Mouse (Mus musculus) hindbrain, embryonic 11.5 days (tissue): ENCODE data around the gene Srpk2. TPM values are rescaled to one million over a fixed set of nuclear protein-coding genes. Genes with fewer than 3 reads are reported as not detected.
A peak's percentile ranks its signal among the peaks of the same experiment; 100 is the strongest.

ENCODE experiments used
- ATAC-seq: fragments of 200-750 bp; cut with Nextera tagmentation; 2 replicates; pipeline ENCODE4 v1.8.0; 2017; ENCODE audit warnings: mild to moderate bottlenecking, moderate TSS enrichment, moderate library complexity; ENCODE audit not compliant: low FRiP score
- DNase-seq: peaks from one replicate; pipeline ENCODE4 v3.0.0-alpha.2; 2015; ENCODE audit warnings: low spot score
- H3K27ac ChIP-seq: fragments of 300-500 bp; sonication (generic); 2 replicates; pipeline ENCODE4 v1.5.1; 2014; ENCODE audit warnings: mild to moderate bottlenecking, low read depth, low read length
- H3K27me3 ChIP-seq: fragments of 300-500 bp; sonication (generic); 2 replicates; pipeline ENCODE4 v1.6.1; 2014; ENCODE audit warnings: mild to moderate bottlenecking, low read length, moderate library complexity, mixed read lengths; ENCODE audit not compliant: control insufficient read depth, insufficient read depth
- H3K36me3 ChIP-seq: fragments of 300-500 bp; sonication (generic); 2 replicates; pipeline ENCODE4 v1.6.1; 2014; ENCODE audit warnings: mild to moderate bottlenecking, low read length, moderate library complexity, mixed read lengths; ENCODE audit not compliant: control insufficient read depth, insufficient read depth
- H3K4me1 ChIP-seq: fragments of 300-500 bp; sonication (generic); replicated peaks from 2 replicates; pipeline ENCODE4 v1.6.1; 2014; ENCODE audit warnings: low read length, mixed read lengths; ENCODE audit not compliant: control insufficient read depth, insufficient read depth
- H3K4me2 ChIP-seq: fragments of 300-500 bp; sonication (generic); replicated peaks from 2 replicates; pipeline ENCODE4 v1.6.1; 2014; ENCODE audit warnings: mild to moderate bottlenecking, low read depth, low read length
- H3K4me3 ChIP-seq: fragments of 300-500 bp; sonication (generic); 2 replicates; pipeline ENCODE4 v1.5.1; 2014; ENCODE audit warnings: low read depth, low read length
- H3K9ac ChIP-seq: fragments of 300-500 bp; sonication (generic); 2 replicates; pipeline ENCODE4 v1.6.1; 2014; ENCODE audit warnings: low read depth, low read length
- H3K9me3 ChIP-seq: fragments of 300-500 bp; sonication (generic); 2 replicates; pipeline ENCODE4 v1.6.1; 2016; ENCODE audit warnings: low read length; ENCODE audit not compliant: control insufficient read depth
- WGBS: fragments of 180-500 bp; shearing (Covaris S2); extraction: QIAGEN DNeasy Blood & Tissue Kit; methylation state at CpG from one replicate; pipeline ENCODE4 v1.1.7; 2014; 5-methylcytosine and 5-hydroxymethylcytosine counted together
- polyA plus RNA-seq: library from polyadenylated mRNA; unstranded; fragments of >200 nt; fragmentation: Nextera tagmentation; extraction: Ambion mirVana; gene quantifications from 2 replicates; pipeline ENCODE4 v1.2.1, GENCODE M21; 2014

The Srpk2 gene
- polyA plus RNA-seq, 1 experiment from 2014 or later = 69.0 TPM

DNA sequence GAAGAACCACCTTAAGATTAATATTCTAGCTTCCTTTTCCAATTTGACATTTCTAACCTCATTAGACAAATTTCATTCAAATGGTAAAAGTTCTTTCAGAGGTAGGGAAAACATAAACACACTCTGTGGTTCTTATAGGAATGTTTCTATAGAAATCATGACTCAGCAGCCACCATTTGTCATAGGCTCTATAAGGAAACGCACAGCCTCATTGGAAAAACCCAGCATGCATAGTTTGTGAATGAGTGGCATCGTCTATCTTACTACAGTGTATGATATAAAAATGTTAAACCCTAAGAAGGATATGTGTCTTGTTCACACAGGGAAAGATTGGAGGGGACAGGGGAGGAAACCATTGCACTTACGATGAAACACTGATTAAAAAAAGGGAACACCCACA is 178.8 kb downstream of the Srpk2 start:
- no peaks in the 10 kb centered on the region for H3K4me1 ChIP-seq
- H3K9me3 ChIP-seq = no peaks in the 10 kb centered on the region
- no peak overlapping the region for H3K4me2 ChIP-seq
- no peaks in the 10 kb centered on the region for H3K27me3 ChIP-seq
- WGBS = 95% methylated on average over 3 of the region's 3 CpGs
- ATAC-seq (no peak), DNase-seq (no peak)
- no peak overlapping the region for H3K4me3 ChIP-seq
- H3K9ac ChIP-seq = no peak overlapping the region
- H3K36me3 ChIP-seq = peaks cover 13% of the 10 kb centered on the region; the same call in 1 of the 2 replicates
- no peak overlapping the region for H3K27ac ChIP-seq

DNA sequence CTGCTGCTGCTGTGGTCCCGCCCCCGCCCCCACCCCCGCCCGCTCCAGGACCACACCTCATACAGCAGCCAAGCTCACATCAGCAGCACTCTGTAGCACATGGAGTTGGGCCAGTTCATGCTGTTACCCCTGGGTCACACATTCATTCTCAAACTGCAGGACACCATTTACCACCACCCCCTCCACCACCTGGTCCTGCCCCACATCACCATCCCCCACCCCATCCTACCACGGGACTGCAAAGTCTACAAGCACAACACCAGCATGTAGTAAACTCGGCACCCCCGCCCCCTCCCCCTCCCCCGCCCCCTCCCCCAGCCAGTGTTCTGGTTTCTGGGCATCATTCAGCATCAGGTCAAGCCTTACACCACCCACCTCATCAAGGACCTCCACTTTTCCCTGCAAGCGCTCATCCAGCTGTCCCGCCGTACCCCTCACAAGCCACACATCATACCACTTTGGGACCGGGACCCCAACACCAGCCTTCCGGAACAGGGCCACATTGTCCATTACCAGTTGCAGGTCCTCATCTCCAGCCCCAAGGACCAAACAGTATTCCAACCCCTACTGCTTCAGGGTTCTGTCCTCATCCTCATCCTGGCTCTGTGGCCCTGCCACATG is 182.0 kb downstream of the Srpk2 start:
- Histone ChIP-seq H3K27ac (no peak overlapping the region), H3K4me2 (no peak overlapping the region), H3K27me3 (no peaks in the 10 kb centered on the region), H3K4me1 (no peaks in the 10 kb centered on the region), H3K36me3 (peaks cover 23% of the 10 kb centered on the region), H3K9ac (no peak overlapping the region), H3K4me3 (no peak overlapping the region), H3K9me3 (no peaks in the 10 kb centered on the region)
- DNase-seq (no peak), ATAC-seq (peak; percentile 54; the same call in 1 of the 2 replicates)
- WGBS = 81% methylated on average over 13 of the region's 13 CpGs

DNA sequence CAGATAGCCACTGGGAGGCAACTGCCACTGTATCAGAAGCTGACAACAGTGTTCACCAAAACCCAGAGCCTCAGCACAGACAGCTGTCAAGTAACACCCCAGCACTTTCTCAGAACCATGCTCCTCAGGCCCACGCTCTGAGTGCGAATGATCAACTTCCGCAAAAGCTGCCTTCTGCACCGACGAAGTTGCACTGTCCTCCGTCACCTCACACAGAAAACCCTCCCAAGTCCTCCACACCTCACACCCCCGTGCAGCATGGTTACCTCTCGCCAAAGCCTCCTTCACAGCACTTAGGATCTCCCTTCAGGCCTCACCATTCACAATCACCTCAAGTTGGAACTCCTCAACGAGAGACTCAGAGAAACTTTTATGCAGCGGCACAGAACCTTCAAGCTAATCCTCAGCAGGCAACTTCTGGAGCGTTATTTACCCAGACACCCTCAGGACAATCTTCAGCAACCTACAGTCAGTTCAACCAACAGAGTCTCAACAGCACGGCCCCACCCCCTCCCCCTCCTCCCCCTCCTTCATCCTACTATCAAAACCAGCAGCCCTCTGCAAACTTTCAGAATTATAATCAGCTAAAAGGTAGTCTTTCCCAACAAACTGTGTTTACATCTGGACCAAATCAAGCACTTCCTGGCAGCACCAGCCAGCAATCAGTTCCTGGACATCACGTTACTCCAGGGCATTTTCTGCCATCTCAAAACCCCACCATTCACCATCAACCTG is 182.7 kb downstream of the Srpk2 start:
- no peak overlapping the region for H3K27ac ChIP-seq
- no peak overlapping the region for H3K4me2 ChIP-seq
- whole genome bisulfite sequencing = 82% methylated on average over 13 of the region's 13 CpGs
- no peak overlapping the region for H3K9ac ChIP-seq
- H3K27me3 ChIP-seq = no peaks in the 10 kb centered on the region
- H3K9me3 ChIP-seq = no peaks in the 10 kb centered on the region
- ATAC-seq = no peak
- DNase-seq = no peak
- peaks cover 23% of the 10 kb centered on the region for H3K36me3 ChIP-seq
- no peak overlapping the region for H3K4me3 ChIP-seq
- H3K4me1 ChIP-seq = no peaks in the 10 kb centered on the region

DNA sequence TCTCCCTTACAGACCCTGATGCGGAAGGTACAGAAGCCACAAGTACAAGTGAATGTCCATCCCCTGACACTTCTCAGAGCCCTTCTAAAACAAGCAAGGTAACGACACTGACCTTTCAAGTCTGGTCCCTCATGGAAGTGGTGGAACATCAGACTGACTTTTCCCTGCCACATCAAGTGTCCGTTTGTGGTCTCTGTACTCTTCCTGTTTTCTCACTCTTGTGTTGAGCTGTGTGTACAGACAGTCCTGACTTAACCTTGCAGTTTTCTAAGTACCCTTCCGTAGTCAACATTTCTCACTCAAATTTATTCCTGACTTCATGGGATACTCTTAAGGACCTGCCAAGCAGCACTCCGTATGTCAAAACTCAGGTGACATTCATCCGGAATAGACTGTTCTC is 183.7 kb downstream of the Srpk2 start:
- ATAC-seq (no peak), DNase-seq (no peak)
- H3K4me3 ChIP-seq = no peak overlapping the region
- no peak overlapping the region for H3K4me2 ChIP-seq
- H3K36me3 ChIP-seq = peaks cover 23% of the 10 kb centered on the region
- H3K4me1 ChIP-seq = no peaks in the 10 kb centered on the region
- H3K9me3 ChIP-seq = no peaks in the 10 kb centered on the region
- H3K9ac ChIP-seq = no peak overlapping the region
- no peaks in the 10 kb centered on the region for H3K27me3 ChIP-seq
- 96% methylated on average over 6 of the region's 6 CpGs for WGBS
- H3K27ac ChIP-seq = no peak overlapping the region

DNA sequence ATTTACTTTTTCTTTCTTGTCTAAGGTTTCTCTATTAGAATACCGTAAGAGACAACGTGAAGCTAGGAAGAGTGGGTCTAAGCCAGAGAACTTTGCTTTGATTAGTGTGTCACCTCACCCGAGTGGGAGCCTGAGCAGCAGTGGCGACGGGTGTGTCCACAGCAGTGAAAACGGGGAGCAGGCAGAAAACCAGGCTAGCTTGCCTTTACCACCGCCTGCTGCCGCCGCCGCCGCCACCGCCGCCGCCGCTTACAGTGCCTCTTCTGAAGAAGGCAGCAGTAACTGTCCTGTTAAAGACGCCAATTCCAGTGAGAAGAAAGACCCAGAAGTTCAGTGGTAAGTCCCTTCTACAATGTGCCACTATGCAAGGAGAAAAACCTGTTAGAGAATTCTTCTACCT is 185.2 kb downstream of the Srpk2 start:
- H3K4me2 ChIP-seq = no peak overlapping the region
- H3K4me3 ChIP-seq = no peak overlapping the region
- no peak for DNase-seq
- no peaks in the 10 kb centered on the region for H3K27me3 ChIP-seq
- no peak overlapping the region for H3K27ac ChIP-seq
- H3K9ac ChIP-seq = no peak overlapping the region
- ATAC-seq = no peak
- H3K4me1 ChIP-seq = no peaks in the 10 kb centered on the region
- H3K9me3 ChIP-seq = no peaks in the 10 kb centered on the region
- H3K36me3 ChIP-seq = peaks cover 27% of the 10 kb centered on the region
- WGBS = 95% methylated on average over 16 of the region's 16 CpGs

DNA sequence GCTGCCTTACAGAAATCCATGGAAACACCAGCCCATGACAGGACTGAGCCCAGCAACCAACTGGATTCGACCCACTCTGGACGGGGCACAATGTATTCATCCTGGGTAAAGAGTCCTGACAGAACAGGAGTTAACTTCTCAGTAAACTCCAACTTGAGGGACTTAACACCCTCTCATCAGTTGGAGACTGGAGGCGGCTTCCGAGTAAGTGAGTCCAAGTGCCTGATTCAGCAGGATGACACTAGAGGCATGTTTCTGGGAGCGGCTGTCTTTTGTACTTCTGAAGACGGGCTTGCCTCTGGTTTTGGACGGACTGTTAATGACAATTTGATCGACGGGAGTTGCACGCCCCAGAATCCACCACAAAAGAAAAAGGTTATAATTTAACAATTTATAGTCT is 186.5 kb downstream of the Srpk2 start:
- H3K4me1 ChIP-seq = no peaks in the 10 kb centered on the region
- H3K9me3 ChIP-seq = no peaks in the 10 kb centered on the region
- no peak overlapping the region for H3K4me3 ChIP-seq
- DNase-seq (no peak), ATAC-seq (no peak)
- no peak overlapping the region for H3K27ac ChIP-seq
- no peak overlapping the region for H3K4me2 ChIP-seq
- H3K9ac ChIP-seq = no peak overlapping the region
- H3K27me3 ChIP-seq = no peaks in the 10 kb centered on the region
- H3K36me3 ChIP-seq = peaks cover 35% of the 10 kb centered on the region
- 90% methylated on average over 10 of the region's 10 CpGs for WGBS

DNA sequence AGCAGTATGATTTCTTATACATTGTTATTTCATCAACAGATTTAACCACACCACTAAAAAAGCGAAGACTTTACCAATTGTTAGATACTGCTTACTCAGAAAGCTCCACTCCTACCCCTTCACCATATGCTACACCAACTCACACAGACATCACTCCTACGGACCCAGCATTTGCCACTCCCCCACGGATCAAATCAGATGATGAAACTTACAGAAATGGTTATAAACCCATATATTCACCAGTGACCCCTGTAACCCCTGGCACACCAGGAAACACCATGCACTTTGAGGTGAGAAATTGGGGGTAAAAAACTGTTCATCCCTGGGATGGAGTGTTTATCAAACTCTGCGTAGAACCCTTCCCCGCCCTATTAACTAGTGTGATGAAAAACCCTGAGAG is 187.5 kb downstream of the Srpk2 start:
- no peaks in the 10 kb centered on the region for H3K4me1 ChIP-seq
- no peak overlapping the region for H3K4me2 ChIP-seq
- H3K27me3 ChIP-seq = no peaks in the 10 kb centered on the region
- no peak overlapping the region for H3K27ac ChIP-seq
- ATAC-seq = no peak
- H3K36me3 ChIP-seq = peaks cover 32% of the 10 kb centered on the region
- 92% methylated on average over 5 of the region's 5 CpGs for WGBS
- H3K9ac ChIP-seq = no peak overlapping the region
- H3K9me3 ChIP-seq = no peaks in the 10 kb centered on the region
- no peak overlapping the region for H3K4me3 ChIP-seq
- no peak for DNase-seq

DNA sequence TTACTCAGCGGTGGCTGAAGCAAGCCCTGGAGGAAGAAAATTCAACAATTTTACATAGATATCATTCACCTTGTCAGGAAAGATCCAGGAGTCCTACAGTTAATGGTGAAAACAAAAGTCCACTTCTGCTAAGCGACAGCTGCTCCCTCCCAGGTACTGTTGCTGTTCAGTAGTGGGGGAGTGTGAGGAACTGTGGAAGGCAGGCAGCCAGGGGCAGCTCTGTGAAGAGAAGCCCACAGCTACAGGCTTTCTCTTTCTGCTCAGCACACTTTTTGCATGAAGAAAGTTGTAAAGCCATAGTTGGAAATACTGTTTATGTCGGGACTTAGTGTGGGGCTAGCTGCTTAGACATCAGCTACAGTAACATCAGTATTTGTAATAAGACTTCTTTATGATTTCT is 188.0 kb downstream of the Srpk2 start:
- H3K9ac ChIP-seq = no peak overlapping the region
- WGBS = 95% methylated on average over 3 of the region's 3 CpGs
- DNase-seq = no peak
- no peaks in the 10 kb centered on the region for H3K9me3 ChIP-seq
- H3K27ac ChIP-seq = no peak overlapping the region
- H3K4me3 ChIP-seq = no peak overlapping the region
- no peak overlapping the region for H3K4me2 ChIP-seq
- H3K4me1 ChIP-seq = no peaks in the 10 kb centered on the region
- peaks cover 27% of the 10 kb centered on the region for H3K36me3 ChIP-seq
- H3K27me3 ChIP-seq = no peaks in the 10 kb centered on the region
- no peak for ATAC-seq

DNA sequence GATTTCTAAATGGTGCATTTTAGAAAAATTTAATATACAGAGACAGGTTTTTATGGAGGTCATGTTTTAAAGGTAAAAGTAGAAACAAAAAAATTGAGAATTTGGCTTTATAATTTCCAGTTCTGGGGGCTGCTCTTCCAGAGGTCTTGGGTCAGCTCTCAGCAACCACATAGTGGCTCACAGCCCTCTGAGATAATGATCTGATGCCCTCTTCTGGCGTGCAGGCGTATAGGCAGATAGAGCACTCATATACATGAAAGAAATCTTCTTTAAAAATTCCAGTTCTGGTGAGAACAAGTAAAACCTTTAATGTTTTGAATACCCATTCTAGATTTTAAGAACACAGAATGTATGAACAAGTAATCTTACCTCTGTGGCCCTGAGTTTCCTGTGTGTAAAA is 193.6 kb downstream of the Srpk2 start:
- 60% methylated on average over 2 of the region's 2 CpGs for WGBS
- ATAC-seq = no peak

More for the DNA sequence above, 193.6 kb downstream of the Srpk2 start:
- H3K4me1 ChIP-seq = no peaks in the 10 kb centered on the region
- H3K27me3 ChIP-seq = no peaks in the 10 kb centered on the region
- H3K4me3 ChIP-seq = no peak overlapping the region
- H3K27ac ChIP-seq = no peak overlapping the region
- H3K36me3 ChIP-seq = peaks cover 20% of the 10 kb centered on the region
- no peaks in the 10 kb centered on the region for H3K9me3 ChIP-seq
- DNase-seq = peak; percentile 39
- H3K4me2 ChIP-seq = no peak overlapping the region
- no peak overlapping the region for H3K9ac ChIP-seq
